Mouse (Mus musculus): Measurements from ENCODE around the gene Tmem14a.
"Not testable (repeated sequence)": the region's sequence is repeated elsewhere in the genome, so short reads cannot be mapped to it uniquely, and the experiment has no call there.

Gene Tmem14a

DNA sequence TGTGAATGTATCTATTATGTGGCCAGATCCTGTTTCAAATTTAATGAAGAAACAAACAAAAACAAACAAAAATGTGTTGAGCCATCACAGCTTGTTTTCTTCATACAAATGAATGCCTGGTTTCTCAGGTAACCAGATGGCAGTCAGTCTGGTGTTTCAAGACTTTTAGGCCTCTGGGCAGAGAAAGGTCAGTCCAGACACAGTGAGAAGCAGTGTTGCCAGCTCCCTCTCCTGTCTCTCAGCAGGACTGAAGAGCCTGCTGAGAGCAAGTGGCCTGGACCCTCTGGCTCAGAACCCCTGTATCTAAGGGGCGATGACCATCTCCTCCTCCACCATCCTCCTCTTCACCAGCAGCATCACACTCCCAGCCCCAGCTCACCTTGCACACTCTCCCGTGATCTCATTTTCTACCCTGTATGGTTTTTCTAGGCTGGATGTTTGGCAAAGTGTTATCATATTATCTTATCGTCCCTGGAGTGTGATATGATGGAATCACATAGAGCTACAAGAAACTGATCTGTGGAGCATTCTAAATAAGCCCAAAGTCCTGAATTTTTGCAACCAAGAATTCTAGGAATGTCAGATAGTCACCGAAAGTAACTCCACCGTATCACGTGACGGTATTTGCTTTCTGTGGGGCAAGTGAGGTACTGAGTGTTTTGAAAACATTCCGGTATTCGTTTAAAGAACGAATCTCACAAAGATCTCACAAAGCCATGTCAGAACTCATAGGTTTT is 34.4 kb downstream of the Tmem14a start:
- no peak for DNase-seq (ENCODE audit: low spot score in 2 of 2)

DNA sequence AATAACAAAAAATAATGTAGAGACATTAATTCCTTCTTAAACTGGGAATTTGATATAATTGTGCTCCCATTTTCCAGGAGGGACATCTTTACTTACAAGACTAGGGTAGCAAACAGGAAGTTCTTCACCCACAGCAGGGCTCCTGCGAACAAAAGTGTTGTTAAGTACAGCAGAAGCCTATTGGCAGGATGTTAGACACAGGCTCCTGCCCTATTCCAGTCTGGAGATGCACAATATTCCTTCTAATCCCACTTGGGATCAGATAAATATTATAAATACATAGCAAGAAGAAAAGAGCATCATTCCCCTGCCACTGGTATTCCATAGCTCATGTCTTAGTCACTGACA is 34.9 kb downstream of the Tmem14a start:
- DNase-seq (ENCODE audit: low spot score in 2 of 2), result no peak

DNA sequence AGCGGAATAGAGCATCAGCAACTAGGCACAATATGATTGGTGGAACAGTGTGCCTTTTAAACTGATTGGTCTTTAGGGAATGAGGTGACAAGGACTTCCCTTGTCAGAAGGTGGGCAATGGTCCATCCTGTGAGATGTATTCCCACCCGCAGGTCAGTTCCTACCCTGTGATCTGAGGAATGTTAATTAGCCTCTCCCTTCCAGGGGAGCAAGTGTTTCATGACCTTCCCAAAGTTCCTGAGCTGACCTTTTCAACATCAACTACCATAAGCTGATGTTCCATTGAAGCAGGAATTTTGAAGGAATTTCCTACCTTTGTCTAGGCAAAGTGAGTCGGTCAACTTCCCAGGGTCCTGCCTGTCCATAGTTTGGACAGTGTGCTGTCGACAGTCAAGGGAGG is 35.5 kb downstream of the Tmem14a start:
- no peak for DNase-seq (ENCODE audit: low spot score in 2 of 2)

DNA sequence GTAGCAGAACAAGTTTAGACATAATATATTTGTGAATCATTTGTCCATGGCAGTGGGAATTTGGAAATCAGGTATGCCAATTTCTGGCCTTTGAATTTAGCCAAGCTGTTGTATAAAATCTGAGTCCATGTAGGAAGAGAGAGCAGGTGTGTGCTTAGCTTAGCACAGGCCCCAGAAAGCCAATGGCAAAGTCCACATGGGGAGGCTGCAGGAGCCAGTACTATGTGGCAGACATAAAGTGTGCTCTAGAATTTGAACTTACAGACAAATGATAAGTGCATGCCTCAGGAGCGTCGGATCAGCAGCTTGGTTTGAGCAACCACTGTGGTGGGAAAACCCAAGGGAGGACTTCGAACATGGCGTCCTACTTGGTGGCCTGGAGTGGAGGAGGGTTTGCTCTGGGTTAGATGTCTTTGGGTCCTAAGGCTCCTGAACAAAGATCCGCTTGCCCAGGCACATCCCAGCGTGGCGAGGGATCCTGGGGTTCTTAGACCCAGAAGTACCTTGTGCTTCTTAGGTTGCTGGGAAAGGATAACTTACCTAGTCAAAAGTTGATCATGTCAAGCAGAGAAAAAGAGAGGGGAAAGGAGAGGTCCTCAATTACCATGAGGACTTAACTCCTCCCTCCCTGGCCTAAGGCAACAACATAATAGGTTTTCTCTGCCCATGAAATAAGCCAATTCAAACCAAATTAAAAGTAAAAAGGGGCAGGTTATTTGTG is 37.4 kb downstream of the Tmem14a start:
- DNase-seq (ENCODE audit: low spot score in 2 of 2), result no peak

DNA sequence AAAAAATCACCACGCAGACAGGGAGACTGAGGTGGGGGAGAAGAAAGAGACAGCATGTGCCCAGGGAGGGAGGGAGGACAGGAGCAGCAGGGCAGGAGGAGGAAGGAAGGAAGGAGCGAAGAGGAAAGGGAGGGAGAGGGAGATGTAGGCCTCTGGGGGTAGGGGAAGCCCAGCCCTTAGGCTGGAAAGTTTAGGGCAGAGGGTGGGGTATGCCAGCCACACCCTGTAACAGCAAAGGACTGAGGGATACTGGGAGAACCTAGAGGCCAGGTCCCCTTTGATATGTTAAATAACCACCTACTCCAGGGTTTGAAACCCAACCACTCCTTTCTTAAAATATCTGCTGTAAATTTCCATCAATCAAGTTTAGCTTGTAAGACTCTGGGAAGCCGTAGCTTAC is 38.0 kb downstream of the Tmem14a start:
- DNase-seq (ENCODE audit: low spot score in 2 of 2), result no peak

DNA sequence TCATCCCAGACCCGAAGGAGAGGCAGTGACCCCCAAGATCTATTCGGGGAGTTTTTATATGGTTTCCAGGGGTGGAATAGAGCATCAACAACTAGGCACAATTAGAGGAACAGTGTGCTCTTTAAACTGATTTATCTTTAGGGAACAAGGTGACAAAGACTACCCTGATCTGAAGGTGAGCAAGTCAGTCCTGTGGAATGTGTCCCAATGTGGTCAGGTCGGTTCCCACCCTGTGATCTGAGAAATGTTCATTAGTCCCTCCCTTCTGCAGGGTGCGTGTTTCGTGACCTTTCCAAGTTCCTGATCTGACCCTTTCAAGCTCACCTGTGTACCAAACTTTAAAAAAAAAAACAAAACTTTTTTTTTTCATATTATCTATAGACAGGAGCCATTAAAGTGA is 38.5 kb downstream of the Tmem14a start:
- DNase-seq (ENCODE audit: low spot score in 2 of 2), result no peak

DNA sequence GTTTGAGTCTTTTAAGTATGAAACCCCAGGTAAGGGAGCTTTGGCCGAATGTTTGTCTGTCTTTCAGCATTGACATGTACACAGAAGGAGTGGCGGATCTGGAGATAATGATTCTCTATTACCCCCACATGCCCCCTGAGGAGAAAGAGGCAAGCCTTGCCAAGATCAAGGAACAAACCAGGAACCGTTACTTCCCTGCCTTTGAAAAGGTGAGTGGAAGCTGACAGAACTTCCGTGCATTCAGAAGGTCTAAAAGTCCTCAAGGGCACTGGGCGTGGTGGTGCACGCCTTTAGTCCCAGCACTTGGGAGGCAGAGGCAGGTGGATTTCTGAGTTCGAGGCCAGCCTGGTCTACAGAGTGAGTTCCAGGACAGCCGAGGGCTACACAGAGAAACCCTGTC is 41.6 kb downstream of the Tmem14a start:
- not testable (repeated sequence) for DNase-seq (ENCODE audit: low spot score in 2 of 2)

DNA sequence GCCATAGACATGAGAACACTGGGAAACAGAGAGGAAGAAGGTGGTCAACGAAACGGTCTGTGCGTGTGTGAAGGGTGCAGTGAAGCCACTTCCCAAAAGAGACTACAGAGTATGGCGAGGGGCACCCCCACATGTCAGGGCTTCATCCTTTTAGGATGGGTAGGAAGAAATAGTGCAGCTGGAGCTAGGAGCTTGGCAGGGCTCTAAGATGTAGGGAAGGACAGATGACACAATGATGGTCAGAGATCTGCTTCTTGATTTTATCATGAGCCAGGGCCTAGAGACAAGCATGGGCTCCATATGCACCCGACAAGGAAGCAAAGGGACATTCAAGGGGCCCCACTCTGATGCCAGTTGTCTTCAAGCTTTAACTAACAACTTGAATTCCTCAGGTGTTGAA is 44.0 kb downstream of the Tmem14a start:
- no peak for DNase-seq (ENCODE audit: low spot score in 2 of 2)

DNA sequence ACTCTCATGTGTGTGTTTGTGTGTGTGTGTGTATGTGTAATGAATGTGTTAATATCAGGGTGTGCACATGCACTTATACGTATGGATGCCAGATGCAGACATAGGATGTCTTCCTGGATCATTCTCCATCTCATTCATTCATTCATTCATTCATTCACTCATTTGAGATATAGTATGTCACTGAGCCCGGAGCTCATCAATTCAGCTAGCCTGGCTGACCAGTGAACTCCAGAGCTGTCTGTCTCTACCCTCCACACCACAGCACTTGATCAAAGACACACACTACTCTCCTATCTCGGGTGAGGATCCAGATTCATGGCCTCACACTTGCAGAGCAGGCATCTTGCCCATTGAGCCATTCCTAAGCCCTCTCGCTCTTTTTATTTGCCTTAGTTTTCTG is 45.6 kb downstream of the Tmem14a start:
- DNase-seq (ENCODE audit: low spot score in 2 of 2), result no peak

DNA sequence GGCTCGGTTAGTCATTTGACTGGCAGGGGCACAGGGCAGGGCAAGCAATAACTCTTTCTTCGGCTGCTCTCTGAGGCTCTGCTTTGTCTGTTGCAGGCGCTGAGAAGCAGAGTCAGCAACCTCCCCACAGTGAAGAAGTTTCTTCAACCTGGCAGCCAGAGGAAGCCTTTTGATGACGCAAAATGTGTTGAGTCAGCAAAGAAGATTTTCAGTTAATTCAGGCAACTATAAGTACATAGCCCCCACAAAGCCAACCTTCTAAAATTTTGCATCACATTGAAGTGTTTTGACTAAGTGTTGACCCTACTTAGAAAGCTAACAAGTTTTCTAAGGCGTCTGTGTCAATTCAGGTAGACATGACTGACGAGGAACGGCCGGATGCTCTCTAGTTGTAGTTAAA is 46.4 kb downstream of the Tmem14a start:
- DNase-seq (ENCODE audit: low spot score in 2 of 2), result no peak

DNA sequence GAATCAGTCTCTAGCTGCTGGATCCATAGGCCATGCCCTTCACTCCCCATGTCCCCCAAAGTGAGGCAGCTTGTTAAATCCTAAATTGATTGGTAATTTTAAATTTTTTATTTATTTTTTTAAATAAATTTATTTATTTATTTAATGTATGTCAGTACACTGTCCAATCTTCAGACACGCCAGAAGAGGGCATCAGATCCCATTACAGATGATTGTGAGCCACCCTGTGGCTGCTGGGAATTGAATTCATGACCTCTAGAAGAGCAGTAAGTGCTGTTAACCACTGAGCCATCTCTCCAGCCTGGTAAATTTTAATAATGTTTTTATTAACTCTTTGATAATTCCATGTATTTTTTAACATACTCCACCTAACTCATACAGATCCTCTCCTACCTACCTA is 48.4 kb downstream of the Tmem14a start:
- DNase-seq (ENCODE audit: low spot score in 2 of 2), result no peak

DNA sequence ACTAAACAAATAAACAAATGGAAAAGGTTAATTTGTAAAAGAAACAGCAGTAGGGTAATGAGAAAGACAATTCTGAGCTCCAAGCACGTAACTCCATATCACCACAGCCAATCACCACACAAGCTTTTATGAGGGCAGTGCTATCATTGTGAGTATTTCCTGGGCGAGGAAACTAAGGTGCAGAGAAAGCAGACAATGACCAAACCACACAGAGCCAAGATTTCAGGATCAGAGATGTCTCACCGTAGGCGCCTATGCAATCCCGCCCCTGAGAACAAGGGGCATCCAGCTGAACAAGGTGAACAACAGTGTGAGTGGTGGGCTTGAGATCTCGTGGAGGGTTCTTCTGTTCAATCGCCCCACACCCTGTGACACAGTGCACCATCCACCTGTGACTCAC is 49.1 kb downstream of the Tmem14a start:
- not testable (repeated sequence) for DNase-seq (ENCODE audit: low spot score in 2 of 2)

DNA sequence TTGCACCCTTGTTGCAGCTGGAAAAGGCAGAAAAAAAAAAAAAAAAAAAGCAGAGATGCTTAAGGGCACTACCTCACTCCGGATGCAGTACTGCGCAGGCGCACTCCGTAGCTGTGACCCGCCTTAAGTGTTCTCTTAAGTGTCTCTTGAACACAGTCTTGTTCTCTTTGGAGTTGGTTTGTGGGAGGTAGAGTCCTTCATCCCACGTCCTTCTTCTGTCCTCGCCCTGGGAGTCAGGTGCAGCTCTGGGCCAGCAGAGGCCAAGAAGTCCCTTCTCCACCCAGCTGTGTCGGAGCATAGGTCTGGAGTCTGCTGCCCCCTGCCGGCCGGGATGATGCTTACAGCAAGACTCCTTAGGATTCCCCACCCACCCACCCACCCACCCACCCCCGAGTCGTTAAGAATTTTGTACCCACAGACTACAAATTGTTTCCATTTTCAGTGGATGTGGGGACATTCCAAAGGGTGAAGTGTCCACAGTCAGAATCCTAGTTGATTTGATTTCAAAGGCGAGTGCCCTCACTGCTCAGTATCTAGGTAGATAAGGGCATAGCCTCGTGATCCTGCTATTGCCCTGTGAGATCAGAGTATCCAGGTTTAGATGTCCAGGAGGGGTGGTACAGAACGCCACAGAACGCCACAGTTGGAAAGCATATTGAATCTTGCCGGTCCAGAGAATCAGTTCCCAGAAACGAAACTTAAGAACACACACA is 53.1 kb downstream of the Tmem14a start:
- DNase-seq (ENCODE audit: low spot score in 2 of 2), result peak; percentile 41

DNA sequence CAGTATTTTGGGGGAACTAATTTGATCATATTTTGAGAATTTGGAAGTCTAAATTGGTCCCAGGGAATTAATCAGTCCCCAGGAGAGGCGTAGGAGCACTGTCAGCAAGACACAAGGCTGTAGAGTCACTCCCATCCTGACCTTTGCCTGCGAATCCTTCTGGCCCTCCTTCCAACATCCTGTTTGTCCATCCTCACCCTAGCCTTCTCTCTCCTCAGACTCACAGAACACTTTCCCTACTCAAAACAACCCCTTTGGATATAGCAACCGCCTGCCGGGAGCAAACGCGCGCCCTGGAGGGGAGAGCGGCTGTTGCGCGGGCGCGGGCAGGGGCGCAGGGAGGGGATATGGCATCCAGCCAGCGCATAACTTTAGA is 53.7 kb downstream of the Tmem14a start:
- no peak for DNase-seq (ENCODE audit: low spot score in 2 of 2)

DNA sequence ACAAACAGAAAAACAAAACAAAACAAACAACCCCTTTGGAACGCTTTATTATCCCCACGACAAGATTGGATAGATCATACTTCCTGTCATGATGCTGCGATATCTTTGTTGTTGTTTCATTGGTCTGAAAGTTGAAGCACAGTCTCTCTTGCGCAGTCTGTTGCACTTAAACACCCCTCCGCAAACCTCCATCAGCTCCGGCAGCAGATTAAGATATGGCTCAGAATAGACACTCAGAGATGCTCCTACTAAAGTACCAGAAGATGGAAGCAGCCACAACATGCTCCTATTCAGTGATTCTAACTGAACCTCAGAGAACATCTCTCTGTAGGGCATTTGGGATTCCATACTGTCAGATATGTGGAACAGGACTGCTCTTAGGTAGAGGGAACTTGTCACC is 54.7 kb downstream of the Tmem14a start:
- DNase-seq (ENCODE audit: low spot score in 2 of 2), result no peak

DNA sequence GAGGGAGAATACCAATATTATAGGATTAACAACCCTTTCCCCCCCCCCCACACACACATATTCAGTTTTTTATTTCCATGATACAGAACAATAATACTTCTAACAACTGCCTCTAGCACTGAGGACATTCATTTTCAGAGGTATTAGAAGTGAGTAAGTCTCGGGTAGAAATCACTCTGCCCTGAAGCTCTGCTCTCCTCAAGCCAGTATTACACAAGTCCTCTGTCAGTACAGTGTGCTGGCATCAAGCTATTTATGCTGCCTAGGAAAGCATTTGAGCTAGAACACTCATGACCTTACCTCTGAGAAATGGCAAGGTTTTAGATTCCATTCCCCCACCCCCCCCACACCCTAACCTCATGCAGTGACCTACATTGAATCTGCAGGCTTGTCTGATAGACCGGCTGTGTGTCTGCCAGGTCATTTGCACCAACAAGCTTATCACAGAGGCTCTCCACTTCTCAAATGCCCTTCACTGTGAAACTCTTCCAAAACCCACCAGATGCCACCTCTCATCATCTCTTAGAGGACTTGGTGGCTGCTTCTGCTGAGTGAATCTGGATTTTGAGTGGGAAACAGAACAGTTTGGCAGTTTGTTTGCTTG is 56.2 kb downstream of the Tmem14a start:
- DNase-seq (ENCODE audit: low spot score in 2 of 2), result no peak

DNA sequence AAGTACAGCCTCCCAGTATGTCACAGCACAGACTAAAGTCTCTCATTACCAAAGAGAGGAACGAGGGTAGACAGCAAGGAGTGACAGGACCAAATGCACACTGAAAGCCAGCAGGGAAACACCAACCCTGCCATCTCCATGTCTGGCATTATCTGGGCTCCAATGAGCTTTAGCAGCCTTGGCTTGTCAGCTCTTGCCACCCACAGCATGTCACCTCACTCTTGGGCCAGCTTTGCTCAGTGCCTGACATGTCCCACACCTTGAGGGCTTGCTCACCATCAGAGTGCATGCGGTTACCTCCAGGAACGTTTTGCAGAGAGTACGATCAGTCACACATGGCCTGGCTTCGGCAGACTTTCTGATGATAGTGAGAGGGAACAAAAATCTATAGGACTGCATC is 57.0 kb downstream of the Tmem14a start:
- DNase-seq (ENCODE audit: low spot score in 2 of 2), result not testable (repeated sequence)

DNA sequence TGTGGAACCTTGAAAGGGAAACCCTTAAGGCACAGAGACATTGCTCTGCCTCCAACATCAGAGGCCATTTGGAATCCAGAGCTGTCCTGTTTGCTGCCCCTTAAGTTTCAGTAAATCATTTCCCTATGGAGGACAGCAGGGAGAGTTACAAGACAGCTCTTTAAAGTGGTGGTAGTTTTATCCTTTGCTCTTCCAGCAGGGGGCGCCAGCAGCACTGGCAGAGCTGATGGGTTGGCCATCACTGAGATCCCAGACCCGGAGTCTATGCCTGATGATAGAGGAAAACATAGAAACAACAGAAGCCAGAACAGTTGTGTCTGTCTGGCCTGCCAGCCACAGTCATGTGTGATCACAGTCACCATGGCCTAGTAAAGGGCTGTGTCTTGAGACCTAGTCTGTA is 57.8 kb downstream of the Tmem14a start:
- not testable (repeated sequence) for DNase-seq (ENCODE audit: low spot score in 2 of 2)

Data from spleen, postnatal 36 days (tissue).